Mouse (Mus musculus) limb, embryonic 14.5 days (tissue): Measurements from ENCODE around the gene Brpf3. TPM values are rescaled to one million over a fixed set of nuclear protein-coding genes. Genes with fewer than 3 reads are reported as not detected.

Source experiments
- ATAC-seq: fragments of 200-750 bp; cut with Nextera tagmentation; 2 replicates; pipeline ENCODE4 v1.8.0; 2017; ENCODE audit warnings: low read depth, moderate number of reproducible peaks, moderate TSS enrichment; ENCODE audit not compliant: low FRiP score
- DNase-seq: peaks from one replicate; pipeline ENCODE4 v3.0.0-alpha.2; 2015; ENCODE audit warnings: low spot score
- H3K27ac ChIP-seq: fragments of 300-500 bp; sonication (generic); replicated peaks from 2 replicates; pipeline ENCODE4 v1.5.1; 2014; ENCODE audit warnings: low read depth, mild to moderate bottlenecking, low read length, moderate library complexity, mixed read lengths
- H3K27me3 ChIP-seq: fragments of 300-500 bp; sonication (generic); 2 replicates; pipeline ENCODE4 v1.6.1; 2014; ENCODE audit warnings: low read length, mixed read lengths; ENCODE audit not compliant: control insufficient read depth, insufficient read depth
- H3K36me3 ChIP-seq: fragments of 300-500 bp; sonication (generic); 2 replicates; pipeline ENCODE4 v1.6.1; 2014; ENCODE audit warnings: mild to moderate bottlenecking, low read length, moderate library complexity, mixed read lengths; ENCODE audit not compliant: control insufficient read depth, insufficient read depth
- H3K4me1 ChIP-seq: fragments of 300-500 bp; sonication (generic); 2 replicates; pipeline ENCODE4 v1.6.1; 2014; ENCODE audit warnings: antibody characterized with exemption, low read length, mixed read lengths; ENCODE audit not compliant: control insufficient read depth, insufficient read depth
- H3K4me2 ChIP-seq: fragments of 300-500 bp; sonication (generic); replicated peaks from 2 replicates; pipeline ENCODE4 v1.6.1; 2014; ENCODE audit warnings: low read depth, mild to moderate bottlenecking, low read length, moderate library complexity; ENCODE audit not compliant: severe bottlenecking
- H3K4me3 ChIP-seq: fragments of 300-500 bp; sonication (generic); replicated peaks from 2 replicates; pipeline ENCODE4 v1.5.1; 2014; ENCODE audit warnings: low read length
- H3K9ac ChIP-seq: fragments of 300-500 bp; sonication (generic); 2 replicates; pipeline ENCODE4 v1.6.1; 2014; ENCODE audit warnings: mild to moderate bottlenecking, low read depth, low read length, moderate library complexity; ENCODE audit not compliant: severe bottlenecking
- H3K9me3 ChIP-seq: fragments of 300-500 bp; sonication (generic); 2 replicates; pipeline ENCODE4 v1.6.1; 2016; ENCODE audit warnings: low read length; ENCODE audit not compliant: control insufficient read depth
- POLR2A ChIP-seq: fragments of 200-500 bp; IDR thresholded peaks from 2 replicates; pipeline ENCODE4 v1.8.0; 2012; ENCODE audit warnings: inconsistent platforms, mild to moderate bottlenecking, moderate library complexity, borderline replicate concordance; ENCODE audit not compliant: insufficient read depth, insufficient read length; ENCODE audit errors: extremely low read depth
- WGBS: fragments of 180-500 bp; shearing (Covaris S2); extraction: QIAGEN DNeasy Blood & Tissue Kit; methylation state at CpG from one replicate; pipeline ENCODE4 v1.1.7; 2014; 5-methylcytosine and 5-hydroxymethylcytosine counted together
- polyA plus RNA-seq, 2 experiments: library from polyadenylated mRNA; depleted of rRNA in 1 of 2; stranded (reverse) in 1 of 2; unstranded in 1 of 2; fragments of >200 nt; fragmentation: Nextera tagmentation in 1 of 2; extraction: Ambion mirVana in 1 of 2; gene quantifications; 2 replicates each; pipeline versions ENCODE4 v1.2.1 to v1.2.3; 2012 to 2014

Gene Brpf3
- polyA plus RNA-seq, 2 experiments = 11.0 to 70.0 TPM

GRCm38 (mm10) chr17:28816875-28817811 is 16.3 kb downstream of the Brpf3 start:
- no peak for DNase-seq
- no peak for TF ChIP-seq POLR2A
- no peak overlapping the region for H3K4me2 ChIP-seq

DNA sequence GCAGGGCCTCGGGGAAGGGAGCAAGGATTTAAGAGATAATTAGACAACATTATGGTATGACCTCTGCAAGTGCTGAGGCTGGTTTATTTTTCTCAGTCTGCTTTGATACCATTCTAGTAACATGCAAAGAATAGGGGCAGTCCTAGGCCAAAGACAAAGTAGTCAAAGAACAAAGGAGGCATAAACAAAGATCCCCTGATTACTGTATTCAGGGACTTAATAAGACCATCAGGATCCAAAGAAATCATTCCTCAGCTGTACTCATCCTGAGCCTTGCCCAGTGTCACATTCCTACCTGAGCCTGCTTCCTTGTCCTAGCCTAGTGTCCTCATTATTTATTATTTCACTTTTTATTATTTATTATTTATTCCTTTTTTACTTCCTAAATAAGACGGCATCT is 19.3 kb downstream of the Brpf3 start:
- H3K4me1 ChIP-seq = no peaks in the 10 kb centered on the region
- no peak for TF ChIP-seq POLR2A
- no peaks in the 10 kb centered on the region for H3K9me3 ChIP-seq
- no peak overlapping the region for H3K4me2 ChIP-seq
- 83% methylated on average over 2 of the region's 2 CpGs for WGBS
- H3K4me3 ChIP-seq = no peak overlapping the region
- H3K36me3 ChIP-seq = peaks cover 96% of the 10 kb centered on the region
- no peak overlapping the region for H3K9ac ChIP-seq
- H3K27me3 ChIP-seq = no peaks in the 10 kb centered on the region
- DNase-seq = no peak
- no peak for ATAC-seq
- no peak overlapping the region for H3K27ac ChIP-seq

More at GRCm38 (mm10) chr17:28816875-28817811, 16.3 kb downstream of the Brpf3 start:
- Histone ChIP-seq H3K27me3 (no peaks in the 10 kb centered on the region), H3K27ac (no peak overlapping the region), H3K9ac (no peak overlapping the region), H3K4me3 (no peak overlapping the region), H3K9me3 (no peaks in the 10 kb centered on the region), H3K4me1 (no peaks in the 10 kb centered on the region), H3K36me3 (peaks cover 96% of the 10 kb centered on the region)
- no peak for ATAC-seq
- WGBS = 92% methylated on average over 25 of the region's 25 CpGs

DNA sequence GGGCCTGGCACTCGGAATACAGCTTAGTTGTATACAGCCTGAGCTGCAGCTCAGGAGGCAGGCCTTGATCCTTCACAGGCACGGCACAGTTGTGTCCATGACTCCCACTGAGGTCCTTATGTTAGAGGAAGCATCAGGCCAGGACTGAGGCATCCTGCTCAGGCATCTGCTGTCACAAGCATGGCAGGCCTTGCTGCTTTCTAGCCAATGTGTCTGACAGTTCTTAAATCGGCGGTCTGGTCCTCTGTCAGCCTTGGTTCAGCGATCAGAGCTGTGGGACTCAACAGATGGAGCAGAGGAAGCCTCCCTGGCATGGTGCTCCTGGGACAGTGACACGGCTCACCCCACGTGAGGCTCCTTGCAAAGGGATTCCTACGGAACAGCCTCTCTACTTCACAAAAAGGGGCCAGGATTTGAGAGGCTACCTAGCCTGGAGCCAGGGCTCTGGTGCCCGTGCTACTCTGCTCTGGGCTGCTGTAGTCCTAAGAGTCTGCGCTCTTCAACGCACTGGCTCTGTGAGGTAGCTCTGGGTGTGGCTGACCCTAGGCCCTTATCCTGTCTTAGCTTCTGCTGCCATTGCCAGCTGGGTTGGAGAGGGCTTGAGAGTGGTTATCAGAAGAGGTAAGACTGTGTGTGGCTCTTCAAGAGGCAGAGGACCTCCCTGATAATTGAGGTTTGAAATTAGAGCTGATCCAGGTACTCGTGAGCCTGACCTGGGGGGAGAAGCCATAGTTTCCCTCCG is 22.3 kb downstream of the Brpf3 start:
- Histone ChIP-seq H3K27me3 (no peaks in the 10 kb centered on the region), H3K9me3 (no peaks in the 10 kb centered on the region), H3K36me3 (peaks cover 96% of the 10 kb centered on the region), H3K4me1 (no peaks in the 10 kb centered on the region), H3K4me2 (no peak overlapping the region), H3K9ac (no peak overlapping the region), H3K4me3 (no peak overlapping the region), H3K27ac (no peak overlapping the region)
- ATAC-seq (no peak), DNase-seq (no peak)
- 89% methylated on average over 13 of the region's 13 CpGs for WGBS
- TF ChIP-seq POLR2A = no peak

DNA sequence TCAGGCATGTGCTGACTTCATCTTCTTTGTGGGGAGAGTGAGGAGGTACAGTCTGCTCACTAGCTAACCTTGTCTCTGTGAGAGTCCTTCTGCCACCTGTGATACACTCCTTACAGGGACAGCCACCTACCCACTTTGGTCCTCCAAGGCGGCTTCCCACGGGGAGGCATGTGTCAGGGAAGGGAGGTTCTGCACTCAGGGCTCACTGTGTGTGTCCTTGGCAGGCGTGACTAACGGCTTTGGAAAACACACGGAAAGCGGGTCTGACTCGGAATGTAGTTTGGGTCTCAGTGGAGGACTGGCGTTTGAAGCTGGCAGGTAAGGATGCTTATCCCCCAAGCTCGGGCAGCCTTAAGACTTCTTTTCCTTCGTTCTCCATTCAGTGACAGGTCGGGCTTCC is 22.9 kb downstream of the Brpf3 start:
- Histone ChIP-seq H3K4me2 (no peak overlapping the region), H3K36me3 (peaks cover 96% of the 10 kb centered on the region), H3K9me3 (no peaks in the 10 kb centered on the region), H3K4me3 (no peak overlapping the region), H3K4me1 (no peaks in the 10 kb centered on the region), H3K27ac (no peak overlapping the region), H3K27me3 (no peaks in the 10 kb centered on the region), H3K9ac (no peak overlapping the region)
- no peak for ATAC-seq
- DNase-seq = no peak
- WGBS = 89% methylated on average over 11 of the region's 11 CpGs
- TF ChIP-seq POLR2A = no peak

GRCm38 (mm10) chr17:28824896-28825295 is 24.0 kb downstream of the Brpf3 start:
- H3K9me3 ChIP-seq = no peaks in the 10 kb centered on the region
- H3K4me2 ChIP-seq = no peak overlapping the region
- no peak overlapping the region for H3K27ac ChIP-seq
- no peak overlapping the region for H3K4me3 ChIP-seq
- no peak overlapping the region for H3K9ac ChIP-seq
- DNase-seq (no peak), ATAC-seq (no peak)
- H3K27me3 ChIP-seq = no peaks in the 10 kb centered on the region
- peaks cover 97% of the 10 kb centered on the region for H3K36me3 ChIP-seq
- TF ChIP-seq POLR2A = no peak
- 82% methylated on average over 6 of the region's 6 CpGs for WGBS
- no peaks in the 10 kb centered on the region for H3K4me1 ChIP-seq
